Mouse (Mus musculus): Measurements from ENCODE around the gene Frmpd4.

GRCm38 (mm10) chrX:168569231-168569630 lies 7.8 kb downstream of the Frmpd4 start:
- TF ChIP-seq MYOD1 (IDR thresholded peaks at IDR 0.05; ENCODE audit: control insufficient read depth in 1 of 3, insufficient read length in 2 of 3, low read depth in 2 of 3) (no peak), POLR2A (IDR thresholded peaks at IDR 0.05; ENCODE audit: insufficient read length, low read depth) (no peak), TCF12 (IDR thresholded peaks at IDR 0.05; ENCODE audit: insufficient read depth, poor library complexity, severe bottlenecking) (no peak), TCF3 (IDR thresholded peaks at IDR 0.05; ENCODE audit: insufficient read length, low read depth) (no peak), USF1 (IDR thresholded peaks at IDR 0.05; ENCODE audit: low read depth) (no peak), MAX (IDR thresholded peaks at IDR 0.05; ENCODE audit: low read depth) (no peak), MYOG (IDR thresholded peaks at IDR 0.05; ENCODE audit: control insufficient read depth in 1 of 3, insufficient read depth in 1 of 3, insufficient read length in 2 of 3, low read depth in 2 of 3) (no peak), CEBPB (IDR thresholded peaks at IDR 0.05; ENCODE audit: insufficient read depth, poor library complexity, severe bottlenecking) (no peak), E2F4 (IDR thresholded peaks at IDR 0.05; ENCODE audit: insufficient read depth) (no peak), POLR2AphosphoS2 (IDR thresholded peaks at IDR 0.05; ENCODE audit: insufficient read length, low read depth) (no peak), SRF (IDR thresholded peaks at IDR 0.05; ENCODE audit: control insufficient read depth, insufficient read length, low read depth) (no peak)

All from myocyte (in vitro differentiated cells).